Mouse (Mus musculus) heart, embryonic 12.5 days (tissue): Measurements from ENCODE around the gene Gm44965. TPM values are rescaled to one million over a fixed set of nuclear protein-coding genes. Genes with fewer than 3 reads are reported as not detected.

ENCODE experiments used
- ATAC-seq: fragments of 200-750 bp; cut with Nextera tagmentation; 2 replicates; pipeline ENCODE4 v1.8.0; 2017; ENCODE audit warnings: moderate TSS enrichment, moderate library complexity; ENCODE audit not compliant: insufficient number of reproducible peaks, low FRiP score
- H3K27ac ChIP-seq: fragments of 300-500 bp; sonication (generic); 2 replicates; pipeline ENCODE4 v1.5.1; 2016; ENCODE audit warnings: mild to moderate bottlenecking, moderate library complexity; ENCODE audit not compliant: poor library complexity, severe bottlenecking
- H3K27me3 ChIP-seq: fragments of 300-500 bp; sonication (generic); replicated peaks from 2 replicates; pipeline ENCODE4 v1.6.1; 2016; ENCODE audit warnings: mild to moderate bottlenecking, moderate library complexity
- H3K36me3 ChIP-seq: fragments of 300-500 bp; sonication (generic); 2 replicates; pipeline ENCODE4 v1.6.1; 2016; ENCODE audit warnings: mild to moderate bottlenecking, moderate library complexity
- H3K4me1 ChIP-seq: fragments of 300-500 bp; sonication (generic); replicated peaks from 2 replicates; pipeline ENCODE4 v1.6.1; 2016; ENCODE audit warnings: mild to moderate bottlenecking
- H3K4me2 ChIP-seq: fragments of 300-500 bp; sonication (generic); 2 replicates; pipeline ENCODE4 v1.6.1; 2016; ENCODE audit warnings: mild to moderate bottlenecking, moderate library complexity
- H3K4me3 ChIP-seq: fragments of 300-500 bp; sonication (generic); 2 replicates; pipeline ENCODE4 v1.5.1; 2016; ENCODE audit warnings: mild to moderate bottlenecking
- H3K9ac ChIP-seq: fragments of 300-500 bp; sonication (generic); 2 replicates; pipeline ENCODE4 v1.6.1; 2016; ENCODE audit warnings: mild to moderate bottlenecking, moderate library complexity
- H3K9me3 ChIP-seq: fragments of 300-500 bp; sonication (generic); replicated peaks from 2 replicates; pipeline ENCODE4 v1.6.1; 2016; ENCODE audit warnings: mild to moderate bottlenecking, moderate library complexity
- WGBS: fragments of 180-500 bp; shearing (Covaris S2); methylation state at CpG from one replicate; pipeline ENCODE4 v1.1.7; 2016; 5-methylcytosine and 5-hydroxymethylcytosine counted together
- polyA plus RNA-seq: library from polyadenylated mRNA; unstranded; fragments of >200 nt; fragmentation: Nextera tagmentation; extraction: Ambion mirVana; gene quantifications from 2 replicates; pipeline ENCODE4 v1.2.1, GENCODE M21; 2016

The Gm44965 gene
- polyA plus RNA-seq, 1 experiment from 2014 or later: not detected

- Histone ChIP-seq H3K9ac (peak overlapping the region; percentile 72), H3K36me3 (no peaks in the 10 kb centered on the region), H3K27ac (no peak overlapping the region), H3K4me3 (peak overlapping the region; percentile 57), H3K9me3 (no peaks in the 10 kb centered on the region), H3K27me3 (peaks cover 33% of the 10 kb centered on the region), H3K4me2 (peak overlapping the region; percentile 91), H3K4me1 (peaks cover 23% of the 10 kb centered on the region)
- under 1% methylated on average over 32 of the region's 32 CpGs for WGBS
- no peak for ATAC-seq
Observed at GRCm38 (mm10) chr6:48626984-48627383, 33.2 kb downstream of the Gm44965 start.

GRCm38 (mm10) chr6:48627511-48627924, 33.8 kb downstream of the Gm44965 start:
- Histone ChIP-seq H3K36me3 (no peaks in the 10 kb centered on the region), H3K4me3 (peak overlapping the region; percentile 57), H3K27me3 (peaks cover 35% of the 10 kb centered on the region), H3K27ac (no peak overlapping the region), H3K9me3 (no peaks in the 10 kb centered on the region), H3K4me2 (peak overlapping the region; percentile 91), H3K9ac (peak overlapping the region; percentile 72), H3K4me1 (peaks cover 23% of the 10 kb centered on the region)
- ATAC-seq: no peak
- WGBS: 7% methylated on average over 7 of the region's 7 CpGs

GRCm38 (mm10) chr6:48628377-48628776, 34.6 kb downstream of the Gm44965 start:
- WGBS: 64% methylated on average over 3 of the region's 3 CpGs
- Histone ChIP-seq H3K27me3 (peaks cover 35% of the 10 kb centered on the region), H3K9me3 (no peaks in the 10 kb centered on the region), H3K4me2 (peak overlapping the region; percentile 82; the same call in 1 of the 2 replicates), H3K9ac (no peak overlapping the region), H3K36me3 (no peaks in the 10 kb centered on the region), H3K4me1 (peaks cover 23% of the 10 kb centered on the region), H3K27ac (no peak overlapping the region), H3K4me3 (no peak overlapping the region)
- ATAC-seq: no peak

- ATAC-seq: peak; percentile 26; the same call in 1 of the 2 replicates
- H3K4me1 ChIP-seq: peaks cover 23% of the 10 kb centered on the region
- WGBS: 7% methylated on average over 54 of the region's 54 CpGs
- H3K36me3 ChIP-seq: no peaks in the 10 kb centered on the region
- H3K4me3 ChIP-seq: peak overlapping the region; percentile 41
- H3K9me3 ChIP-seq: no peaks in the 10 kb centered on the region
- H3K27me3 ChIP-seq: peaks cover 35% of the 10 kb centered on the region
- H3K4me2 ChIP-seq: peak overlapping the region; percentile 82
- peak overlapping the region; percentile 57 for H3K9ac ChIP-seq
- no peak overlapping the region for H3K27ac ChIP-seq
Observed at GRCm38 (mm10) chr6:48628808-48629660, 35.3 kb downstream of the Gm44965 start.

GRCm38 (mm10) chr6:48629661-48630034, 35.9 kb downstream of the Gm44965 start:
- no peak; the same call in 1 of the 2 replicates for ATAC-seq
- peaks cover 23% of the 10 kb centered on the region for H3K4me1 ChIP-seq
- H3K9ac ChIP-seq: peak overlapping the region; percentile 57
- H3K4me2 ChIP-seq: peak overlapping the region; percentile 82
- no peaks in the 10 kb centered on the region for H3K36me3 ChIP-seq
- peaks cover 35% of the 10 kb centered on the region for H3K27me3 ChIP-seq
- H3K9me3 ChIP-seq: no peaks in the 10 kb centered on the region
- 20% methylated on average over 13 of the region's 13 CpGs for WGBS
- H3K4me3 ChIP-seq: peak overlapping the region; percentile 41
- H3K27ac ChIP-seq: no peak overlapping the region

GRCm38 (mm10) chr6:48630831-48631230, 37.1 kb downstream of the Gm44965 start:
- H3K4me3 ChIP-seq: no peak overlapping the region
- H3K9me3 ChIP-seq: no peaks in the 10 kb centered on the region
- WGBS: 83% methylated on average over 8 of the region's 8 CpGs
- no peak overlapping the region for H3K4me2 ChIP-seq
- no peak for ATAC-seq
- no peaks in the 10 kb centered on the region for H3K36me3 ChIP-seq
- H3K27me3 ChIP-seq: peaks cover 30% of the 10 kb centered on the region
- H3K4me1 ChIP-seq: peaks cover 23% of the 10 kb centered on the region
- no peak overlapping the region for H3K9ac ChIP-seq
- H3K27ac ChIP-seq: no peak overlapping the region

GRCm38 (mm10) chr6:48635105-48635504, 41.4 kb downstream of the Gm44965 start:
- Histone ChIP-seq H3K27me3 (peaks cover 10% of the 10 kb centered on the region; the same call in 1 of the 2 replicates), H3K27ac (no peak overlapping the region), H3K36me3 (no peaks in the 10 kb centered on the region), H3K4me3 (no peak overlapping the region), H3K4me2 (no peak overlapping the region), H3K9me3 (no peaks in the 10 kb centered on the region), H3K4me1 (peaks cover 8% of the 10 kb centered on the region), H3K9ac (no peak overlapping the region)
- 74% methylated on average over 2 of the region's 2 CpGs for WGBS
- no peak for ATAC-seq

GRCm38 (mm10) chr6:48636515-48636914, 42.8 kb downstream of the Gm44965 start:
- H3K4me2 ChIP-seq: no peak overlapping the region
- 31% methylated on average over 6 of the region's 6 CpGs for WGBS
- no peak for ATAC-seq
- 0 out of 2 replicates have a peak overlapping the region, but pooled peaks have one; percentile 2 for H3K27ac ChIP-seq
- no peak overlapping the region for H3K4me3 ChIP-seq
- no peak overlapping the region for H3K9ac ChIP-seq
- no peaks in the 10 kb centered on the region for H3K9me3 ChIP-seq
- peaks cover 7% of the 10 kb centered on the region; the same call in 1 of the 2 replicates for H3K27me3 ChIP-seq
- H3K4me1 ChIP-seq: peaks cover 8% of the 10 kb centered on the region
- H3K36me3 ChIP-seq: no peaks in the 10 kb centered on the region

GRCm38 (mm10) chr6:48637811-48638500, 44.2 kb downstream of the Gm44965 start:
- WGBS: 64% methylated on average over 6 of the region's 6 CpGs
- no peaks in the 10 kb centered on the region for H3K9me3 ChIP-seq
- no peak overlapping the region for H3K4me3 ChIP-seq
- peaks cover 8% of the 10 kb centered on the region for H3K4me1 ChIP-seq
- H3K27ac ChIP-seq: no peak overlapping the region
- no peak overlapping the region for H3K9ac ChIP-seq
- no peak for ATAC-seq
- H3K27me3 ChIP-seq: no peaks in the 10 kb centered on the region
- H3K4me2 ChIP-seq: no peak overlapping the region
- no peaks in the 10 kb centered on the region for H3K36me3 ChIP-seq

GRCm38 (mm10) chr6:48638553-48638952, 44.8 kb downstream of the Gm44965 start:
- ATAC-seq: no peak
- H3K4me3 ChIP-seq: no peak overlapping the region
- H3K4me2 ChIP-seq: no peak overlapping the region
- H3K9ac ChIP-seq: no peak overlapping the region
- H3K9me3 ChIP-seq: no peaks in the 10 kb centered on the region
- H3K27ac ChIP-seq: no peak overlapping the region
- H3K36me3 ChIP-seq: no peaks in the 10 kb centered on the region
- 72% methylated on average over 2 of the region's 2 CpGs for WGBS
- peaks cover 8% of the 10 kb centered on the region for H3K4me1 ChIP-seq
- no peaks in the 10 kb centered on the region for H3K27me3 ChIP-seq

GRCm38 (mm10) chr6:48641391-48641790, 47.6 kb downstream of the Gm44965 start:
- Histone ChIP-seq H3K27me3 (no peaks in the 10 kb centered on the region), H3K4me1 (peaks cover 11% of the 10 kb centered on the region), H3K4me2 (no peak overlapping the region), H3K36me3 (no peaks in the 10 kb centered on the region), H3K9me3 (no peaks in the 10 kb centered on the region), H3K4me3 (no peak overlapping the region), H3K27ac (no peak overlapping the region), H3K9ac (no peak overlapping the region)
- no peak for ATAC-seq
- WGBS: 70% methylated on average over 6 of the region's 6 CpGs
